ENCODE assay signal across 16 mouse cellular contexts in genomic region chr15:81700601-81701000, GRCm38 (mm10). TPM values are rescaled to one million over a fixed set of nuclear protein-coding genes. Genes with fewer than 3 reads are reported as not detected.
DNase-seq lines count a peak whose midpoint lies in the region; ATAC-seq and TF ChIP-seq lines count a peak whose summit lies in the region.
"Had no signal": no experiment of that assay in that cellular context is flagged by ENCODE, and none has a peak within 500 bp of the region (broad histone marks: within the 10 kb centered on the region; RNA-seq: fewer than 3 reads in every experiment).

No protein-coding gene starts in this region.

- no peaks in the 10 kb centered on the region for H3K9me3 ChIP-seq in ES-Bruce4 (replicated peaks; ENCODE audit: control insufficient read depth, insufficient read depth, low read length, poor library complexity, severe bottlenecking)
- H3K9me3 ChIP-seq: forebrain, embryonic 13.5 days; midbrain, embryonic 13.5 days had no signal

- H3K27me3 ChIP-seq in liver, adult 2 months (ENCODE audit: control insufficient read depth, insufficient read depth, low read length) = no peaks in the 10 kb centered on the region
- no peaks in the 10 kb centered on the region for H3K27me3 ChIP-seq in ES-Bruce4 (ENCODE audit: control insufficient read depth, insufficient read depth, low read length, poor library complexity, severe bottlenecking)
- H3K27me3 ChIP-seq: Patski had no signal

- no peak overlapping the region for H3K4me3 ChIP-seq in liver, adult 2 months (ENCODE audit: insufficient read depth, low read depth, low read length)
- H3K4me3 ChIP-seq in ES-Bruce4 (ENCODE audit: low read depth, low read length) = no peak overlapping the region
- H3K4me3 ChIP-seq: forebrain, embryonic 13.5 days; midbrain, embryonic 13.5 days had no signal

- TF ChIP-seq CTCF in liver, adult 2 months (IDR thresholded peaks at IDR 0.05; ENCODE audit: low read depth, low read length) = no peak
- TF ChIP-seq CTCF in ES-Bruce4 (IDR thresholded peaks at IDR 0.05; ENCODE audit: low read depth, low read length) = no peak

- H3K9ac ChIP-seq in liver, adult 2 months (ENCODE audit: low read depth, low read length) = no peak overlapping the region
- H3K9ac ChIP-seq in ES-Bruce4 (ENCODE audit: low read depth, poor library complexity, severe bottlenecking) = no peak overlapping the region
- H3K9ac ChIP-seq: forebrain, embryonic 13.5 days; hindbrain, embryonic 14.5 days; midbrain, embryonic 13.5 days had no signal

- peaks cover 22% of the 10 kb centered on the region for H3K4me1 ChIP-seq in liver, adult 2 months (ENCODE audit: control insufficient read depth, insufficient read depth, low read length)
- no peaks in the 10 kb centered on the region for H3K4me1 ChIP-seq in ES-Bruce4 (ENCODE audit: control insufficient read depth, insufficient read depth, low read length)
- H3K4me1 ChIP-seq: forebrain, embryonic 13.5 days; midbrain, embryonic 13.5 days had no signal

- H3K36me3 ChIP-seq in liver, adult 2 months (ENCODE audit: control insufficient read depth, insufficient read depth, low read length) = peaks cover 9% of the 10 kb centered on the region; the same call in 1 of the 2 replicates
- H3K36me3 ChIP-seq in ES-Bruce4 (ENCODE audit: control insufficient read depth, insufficient read depth, low read length, poor library complexity, severe bottlenecking) = peaks cover 19% of the 10 kb centered on the region

- TF ChIP-seq EP300 in ES-Bruce4 (IDR thresholded peaks at IDR 0.05; ENCODE audit: insufficient read depth, low read depth, low read length) = 0 out of 2 replicates have a peak, but pooled peaks have one; percentile 15

- no peaks in the 10 kb centered on the region for H3K79me2 ChIP-seq in liver, adult 2 months (ENCODE audit: control insufficient read depth, insufficient read depth, low read length)

- 17% methylated on average over 8 of the region's 8 CpGs for WGBS in liver, adult 2 months

- DNase-seq in liver, adult 2 months (ENCODE audit: extremely low read depth, low read depth, low spot score) = peak; percentile 84
- no peak for DNase-seq in liver
- DNase-seq in kidney, postnatal 25 days = peak; percentile 74 to 87
- no peak for DNase-seq in layer of hippocampus, postnatal 14 days (ENCODE audit: low spot score in 2 of 2)
- no peak for DNase-seq in spleen, postnatal 14 days (ENCODE audit: low spot score in 2 of 2)
- DNase-seq: cerebellum, adult 18-20 months; lung, postnatal 4 days; retina, postnatal 1 day; spleen, adult 18-20 months had no signal

- no peak for TF ChIP-seq POLR2A in liver, adult 2 months (IDR thresholded peaks at IDR 0.05; ENCODE audit: extremely low read depth, insufficient read depth, low read length)
- TF ChIP-seq POLR2A in ES-Bruce4 (IDR thresholded peaks at IDR 0.05; ENCODE audit: insufficient read depth, low read length) = no peak

- H3K27ac ChIP-seq in liver, adult 2 months (replicated peaks; ENCODE audit: insufficient read depth, low read depth, low read length) = peak overlapping the region; percentile 66
- peak overlapping the region; percentile 73 for H3K27ac ChIP-seq in ES-Bruce4 (ENCODE audit: insufficient read depth, low read length)
- H3K27ac ChIP-seq: forebrain, embryonic 13.5 days; hindbrain, embryonic 14.5 days; midbrain, embryonic 13.5 days had no signal

- ATAC-seq in activated CD4-positive, CD25-positive, alpha-beta regulatory T cell, adult 4 months = peak; percentile 23
- ATAC-seq: forebrain, embryonic 13.5 days; midbrain, embryonic 13.5 days; Patski had no signal

RNA-seq across cellular contexts. Expression of gene Chadl, which starts 3.5 kb away (rescaled TPM):
- total RNA-seq in liver, adult 2 months (2014; rRNA removed) = 0.13 and 0.37 TPM in 2 replicates
- 1.5 and 1.9 TPM in 2 replicates for polyA plus RNA-seq in liver, adult 2 months (2012; rRNA removed)
- 1.0 and 1.1 TPM in 2 replicates for polyA plus RNA-seq in ES-Bruce4 (2011; ENCODE audit: insufficient read depth, insufficient read length, low read depth, missing spikeins)
- under 1 TPM; 0.46 to 0.78 TPM for polyA plus RNA-seq in activated CD4-positive, CD25-positive, alpha-beta regulatory T cell, adult 4 months (2017; shearing (Covaris generic))
- total RNA-seq in layer of hippocampus, postnatal 14 days (2021) = 10 to 100 TPM; 25.6 to 27.0 TPM
- total RNA-seq: granulocyte monocyte progenitor cell, adult 5-6 weeks had no signal

RNA-seq across cellular contexts. Expression of gene L3mbtl2, which starts 36.9 kb away (rescaled TPM):
- total RNA-seq in liver, adult 2 months (2014; rRNA removed) = 4.7 and 7.2 TPM in 2 replicates
- 9.7 and 10.8 TPM in 2 replicates for polyA plus RNA-seq in liver, adult 2 months (2012; rRNA removed)
- 49.3 and 50.3 TPM in 2 replicates for polyA plus RNA-seq in ES-Bruce4 (2011; ENCODE audit: insufficient read depth, insufficient read length, low read depth, missing spikeins)
- 10 to 100 TPM; 20.2 to 21.0 TPM for polyA plus RNA-seq in activated CD4-positive, CD25-positive, alpha-beta regulatory T cell, adult 4 months (2017; shearing (Covaris generic))
- total RNA-seq in layer of hippocampus, postnatal 14 days (2021) = 10 to 100 TPM; 37.7 to 38.8 TPM

RNA-seq across cellular contexts. Expression of gene Zc3h7b, which starts 44.3 kb away (rescaled TPM):
- 7.4 TPM in 2 replicates for total RNA-seq in liver, adult 2 months (2014; rRNA removed)
- 11.9 and 13.1 TPM in 2 replicates for polyA plus RNA-seq in liver, adult 2 months (2012; rRNA removed)
- polyA plus RNA-seq in ES-Bruce4 (2011; ENCODE audit: insufficient read depth, insufficient read length, low read depth, missing spikeins) = 40.5 and 42.1 TPM in 2 replicates
- polyA plus RNA-seq in activated CD4-positive, CD25-positive, alpha-beta regulatory T cell, adult 4 months (2017; shearing (Covaris generic)) = 1 to 10 TPM; 5.2 to 7.1 TPM
- 100 to 1,000 TPM; 161 to 169 TPM for total RNA-seq in layer of hippocampus, postnatal 14 days (2021)

RNA-seq across cellular contexts. Expression of gene Rangap1, which starts 44.7 kb away (rescaled TPM):
- total RNA-seq in liver, adult 2 months (2014; rRNA removed) = 32.8 and 33.1 TPM in 2 replicates
- 21.6 and 24.8 TPM in 2 replicates for polyA plus RNA-seq in liver, adult 2 months (2012; rRNA removed)
- 158 and 160 TPM in 2 replicates for polyA plus RNA-seq in ES-Bruce4 (2011; ENCODE audit: insufficient read depth, insufficient read length, low read depth, missing spikeins)
- 10 to 100 TPM; 39.7 to 56.1 TPM for polyA plus RNA-seq in activated CD4-positive, CD25-positive, alpha-beta regulatory T cell, adult 4 months (2017; shearing (Covaris generic))
- total RNA-seq in layer of hippocampus, postnatal 14 days (2021) = 100 to 1,000 TPM; 161 to 176 TPM

Comparison
In these comparisons a context has a peak if more than half of its experiments do, and no peak if none do; other contexts are left out.
1. DNase-seq: peak in liver, adult 2 months (single experiment) and kidney, postnatal 25 days (2 of 2); none in liver (single experiment), layer of hippocampus, postnatal 14 days (0 of 2) and spleen, postnatal 14 days (0 of 2).